Mouse (Mus musculus): ENCODE data around the gene Nipa2. TPM values are rescaled to one million over a fixed set of nuclear protein-coding genes. Genes with fewer than 3 reads are reported as not detected.

Gene Nipa2
- total and polyA plus RNA-seq, 3 experiments, result 26.3 to 28.6 TPM; not detected in 1

DNA sequence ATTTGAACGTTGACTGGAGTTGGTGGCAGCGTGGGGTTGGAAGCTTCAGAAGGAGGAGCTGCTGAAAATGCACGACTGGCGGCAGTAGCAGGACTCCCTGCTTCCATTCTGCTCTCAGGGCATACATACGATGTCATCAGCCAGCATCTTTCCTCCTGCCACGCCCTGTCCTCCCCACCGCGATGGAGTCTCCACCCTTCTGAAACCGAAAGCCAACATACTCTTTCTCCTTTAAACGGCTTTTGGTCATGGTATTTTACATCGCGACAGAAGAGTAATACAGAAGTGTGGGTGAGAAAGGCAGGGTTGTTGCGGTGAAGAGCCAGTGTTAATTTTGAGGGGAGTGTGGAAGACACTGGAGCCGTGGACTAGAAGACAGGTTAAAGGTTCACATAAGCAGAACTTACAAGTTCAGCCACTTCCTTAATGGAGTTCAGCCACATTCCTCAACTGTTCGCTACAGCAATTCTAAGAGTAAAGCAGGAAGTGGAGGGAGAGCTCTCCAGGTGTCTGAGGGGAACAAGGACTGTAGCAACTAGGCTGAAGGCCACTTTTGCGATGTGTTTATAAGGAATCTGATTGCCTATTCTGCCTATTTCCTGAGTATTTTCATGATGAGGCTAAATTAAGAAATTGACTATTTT lies 6.1 kb upstream of the Nipa2 start (continued):
- TF ChIP-seq JUND (IDR thresholded peaks at IDR 0.05; ENCODE audit: low read depth, low read length), result no peak
- 0 out of 2 replicates have a peak, but pooled peaks have one; percentile 3 for TF ChIP-seq ZNF384 (IDR thresholded peaks at IDR 0.05; ENCODE audit: low read depth, low read length)
- no peak for TF ChIP-seq GABPA (IDR thresholded peaks at IDR 0.05; ENCODE audit: low read depth, low read length)
- peak; percentile 67 for TF ChIP-seq MXI1 (IDR thresholded peaks at IDR 0.05; ENCODE audit: low read depth, low read length)
- peak; percentile 76; the same call in 1 of the 2 replicates for TF ChIP-seq POLR2AphosphoS2 (IDR thresholded peaks at IDR 0.05; ENCODE audit: low read length)
- peak; percentile 50; the same call in 1 of the 2 replicates for TF ChIP-seq TCF12 (IDR thresholded peaks at IDR 0.05; ENCODE audit: low read depth, low read length)
- TF ChIP-seq CHD1 (IDR thresholded peaks at IDR 0.05; ENCODE audit: low read depth, low read length), result no peak
- TF ChIP-seq TBP (IDR thresholded peaks at IDR 0.05; ENCODE audit: low read depth, low read length), result peak; percentile 69

DNA sequence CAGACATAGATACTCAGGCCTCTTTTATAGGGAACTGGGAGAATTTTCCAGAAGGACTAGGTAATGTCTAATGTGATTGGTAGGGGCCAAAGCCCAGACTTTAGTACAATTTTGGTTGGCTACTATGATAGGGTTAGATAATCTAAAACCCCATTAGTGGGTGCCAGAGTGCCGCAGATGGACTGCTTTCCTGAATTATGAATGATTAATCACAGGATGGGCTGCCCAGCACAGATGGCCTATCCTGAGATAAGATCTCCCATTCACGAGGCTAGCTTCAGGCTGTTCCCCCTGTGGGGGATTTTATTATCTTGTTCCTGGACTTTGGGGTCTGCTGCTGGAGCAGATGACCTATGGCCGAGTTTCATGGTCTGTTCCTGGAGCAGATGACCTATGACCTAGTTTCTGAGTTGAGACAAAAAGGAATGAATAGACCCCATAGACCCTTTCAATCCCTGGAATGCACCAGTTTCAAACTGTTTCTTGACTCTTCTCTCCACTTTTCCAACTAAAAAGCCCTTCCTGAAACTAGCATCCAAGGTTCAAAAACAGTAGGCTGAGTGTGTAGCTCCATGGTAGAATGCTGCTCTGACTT lies 4.7 kb upstream of the Nipa2 start:
- Histone ChIP-seq H3K4me1 (ENCODE audit: control insufficient read depth in 1 of 2, insufficient read depth in 2 of 2, low read length in 2 of 2) (peaks cover 14 to 18% of the 10 kb centered on the region in 2 experiments), H3K4me3 (ENCODE audit: control insufficient read depth in 1 of 2, insufficient read depth in 1 of 2, low read depth in 2 of 2, low read length in 2 of 2) (no peak overlapping the region), H3K9ac (ENCODE audit: control insufficient read depth, low read depth, low read length, poor library complexity, severe bottlenecking) (no peak overlapping the region), H3K9me3 (replicated peaks; ENCODE audit: insufficient read depth, low read length) (no peaks in the 10 kb centered on the region), H3K27me3 (ENCODE audit: control insufficient read depth in 1 of 2, insufficient read depth in 2 of 2, low read length in 2 of 2) (no peaks in the 10 kb centered on the region), H3K79me2 (ENCODE audit: control insufficient read depth, insufficient read depth, low read length, poor library complexity) (peaks cover 4% of the 10 kb centered on the region), H3K36me3 (ENCODE audit: control insufficient read depth in 1 of 2, insufficient read depth in 2 of 2, low read length in 2 of 2) (peaks cover 0 to 13% of the 10 kb centered on the region in 2 experiments; a peak in 2 of 4 replicates), H3K27ac (ENCODE audit: control insufficient read depth, low read depth, low read length) (no peak overlapping the region)
- TF ChIP-seq ZKSCAN1 (IDR thresholded peaks at IDR 0.05; ENCODE audit: low read depth, low read length) (no peak), USF2 (IDR thresholded peaks at IDR 0.05; ENCODE audit: borderline replicate concordance in 1 of 2, insufficient read depth in 1 of 2, low read depth in 1 of 2, low read length in 2 of 2) (no peak), KAT2A (conservative IDR thresholded peaks at IDR 0.05; ENCODE audit: low read depth, low read length) (no peak), BHLHE40 (IDR thresholded peaks at IDR 0.05; ENCODE audit: borderline replicate concordance, low read depth, low read length) (no peak), CHD2 (IDR thresholded peaks at IDR 0.05; ENCODE audit: low read length) (no peak), SIN3A (IDR thresholded peaks at IDR 0.05; ENCODE audit: low read length) (no peak), USF1 (IDR thresholded peaks at IDR 0.05; ENCODE audit: low read depth, low read length) (no peak), UBTF (IDR thresholded peaks at IDR 0.05; ENCODE audit: borderline replicate concordance, insufficient read depth, low read depth, low read length) (no peak), E2F4 (IDR thresholded peaks at IDR 0.05; ENCODE audit: borderline replicate concordance, low read depth, low read length) (no peak), MAX (IDR thresholded peaks at IDR 0.05; ENCODE audit: low read length) (no peak), RCOR1 (IDR thresholded peaks at IDR 0.05; ENCODE audit: low read depth, low read length) (no peak), TCF12 (IDR thresholded peaks at IDR 0.05; ENCODE audit: low read depth, low read length) (no peak), GABPA (IDR thresholded peaks at IDR 0.05; ENCODE audit: low read depth, low read length) (no peak), RAD21 (IDR thresholded peaks at IDR 0.05; ENCODE audit: low read depth, low read length) (no peak), MXI1 (IDR thresholded peaks at IDR 0.05; ENCODE audit: low read depth, low read length) (no peak), POLR2AphosphoS2 (IDR thresholded peaks at IDR 0.05; ENCODE audit: low read length) (no peak)
- DNase-seq (ENCODE audit: low read depth, low spot score), result no peak
